Mouse (Mus musculus) cerebellum, adult 2 months (tissue): ENCODE data around the gene Pusl1.

Experiments used
- CTCF ChIP-seq: fragments of 200-500 bp; IDR thresholded peaks from 2 replicates; pipeline ENCODE4 v1.5.1; 2011; ENCODE audit warnings: low read depth, mild to moderate bottlenecking, control low read depth, low read length, moderate library complexity, borderline replicate concordance; ENCODE audit not compliant: insufficient read depth
- POLR2A ChIP-seq: fragments of 200-500 bp; IDR thresholded peaks from 2 replicates; pipeline ENCODE4 v1.6.1; 2011; ENCODE audit warnings: low read length, control low read depth, borderline replicate concordance; ENCODE audit not compliant: insufficient read depth

DNA sequence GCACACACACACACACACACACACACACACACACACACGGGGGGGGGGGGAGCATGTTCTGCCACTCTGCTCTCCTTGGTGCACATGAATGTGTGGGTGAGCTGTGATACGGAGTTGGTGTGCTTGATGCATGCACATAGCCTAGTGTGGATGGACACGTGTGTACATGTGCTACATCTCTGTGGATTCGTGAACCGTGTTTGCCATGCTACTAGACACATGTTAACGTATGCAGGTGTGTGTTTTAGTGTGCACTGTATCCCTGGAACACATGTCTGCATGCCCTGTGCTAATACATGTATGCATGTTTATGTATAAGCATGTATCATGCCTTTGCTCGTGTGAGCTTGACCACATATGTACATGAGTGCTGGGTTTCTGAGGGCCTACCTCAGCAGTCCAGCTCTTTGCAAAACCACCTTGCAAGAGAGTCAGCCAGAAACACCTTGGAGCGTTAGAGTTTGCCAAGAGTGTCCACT is 1.7 kb upstream of the Pusl1 start:
- no peak for TF ChIP-seq POLR2A
- TF ChIP-seq CTCF, result no peak
